Mouse (Mus musculus) adrenal gland, adult 2 months (tissue): ENCODE data around the gene Ces1b. TPM values are rescaled to one million over a fixed set of nuclear protein-coding genes. Genes with fewer than 3 reads are reported as not detected.

Experiments
- DNase-seq: peaks from one replicate; pipeline ENCODE4 v3.0.0; 2021
- polyA plus RNA-seq: library from polyadenylated mRNA; depleted of rRNA; stranded (reverse); fragments of >200 nt; gene quantifications from 2 replicates; pipeline ENCODE4 v1.2.3, GENCODE M21; 2012; rRNA removed
- total RNA-seq, 2 experiments: library from RNA; stranded (reverse); gene quantifications; 2 replicates each; pipeline ENCODE4 v1.2.3; 2021

Ces1b gene
- total and polyA plus RNA-seq, 3 experiments, result 0.81 TPM; not detected in 2

GRCm38 (mm10) chr8:93010286-93010685 is 69.5 kb downstream of the Ces1b start:
- DNase-seq, result peak; percentile 27

Other genes with a start within 250 kb of the Ces1b start
- 10 to 100 TPM in 1 of 2 experiments, 1 to 10 TPM in 1; 3.1 to 15.5 TPM for gene Lpcat2, start 224.7 kb downstream of the Ces1b start, total RNA-seq
- gene Lpcat2, start 224.7 kb downstream of the Ces1b start, polyA plus RNA-seq, result 1.9 and 2.9 TPM in 2 replicates
- gene Capns2, start 178.6 kb downstream of the Ces1b start, total RNA-seq, result under 1 TPM in 1 of 2 experiments, not detected in 1; 0.69 TPM
- 0.11 TPM in 1 of 2 replicates, not detected in the other for gene Capns2, start 178.6 kb downstream of the Ces1b start, polyA plus RNA-seq
- gene Slc6a2, start 119.9 kb downstream of the Ces1b start, total RNA-seq, result 10 to 100 TPM in 1 of 2 experiments, 1 to 10 TPM in 1; 9.0 to 16.0 TPM
- 1.9 and 4.6 TPM in 2 replicates for gene Slc6a2, start 119.9 kb downstream of the Ces1b start, polyA plus RNA-seq
- not detected for gene Ces1a, start 31.8 kb downstream of the Ces1b start, total RNA-seq
- not detected in 2 replicates for gene Ces1a, start 31.8 kb downstream of the Ces1b start, polyA plus RNA-seq
- 1 to 10 TPM in 1 of 2 experiments, under 1 TPM in 1; 0.24 to 7.3 TPM for gene Ces1c, start 51.3 kb upstream of the Ces1b start, total RNA-seq
- 0.49 TPM in 1 of 2 replicates, not detected in the other for gene Ces1c, start 51.3 kb upstream of the Ces1b start, polyA plus RNA-seq
- 100 to 1,000 TPM; 306 to 500 TPM for gene Ces1d, start 117.8 kb upstream of the Ces1b start, total RNA-seq
- gene Ces1d, start 117.8 kb upstream of the Ces1b start, polyA plus RNA-seq, result 28.0 and 49.4 TPM in 2 replicates
- under 1 TPM in 1 of 2 experiments, not detected in 1; 0.26 TPM for gene Ces1e, start 149.6 kb upstream of the Ces1b start, total RNA-seq
- not detected in 2 replicates for gene Ces1e, start 149.6 kb upstream of the Ces1b start, polyA plus RNA-seq
- gene Ces1f, start 199.7 kb upstream of the Ces1b start, total RNA-seq, result 10 to 100 TPM; 18.4 to 50.5 TPM
- 2.7 and 5.3 TPM in 2 replicates for gene Ces1f, start 199.7 kb upstream of the Ces1b start, polyA plus RNA-seq